Mouse (Mus musculus): ENCODE data around the gene Zfp609. TPM values are rescaled to one million over a fixed set of nuclear protein-coding genes. Genes with fewer than 3 reads are reported as not detected.
"Not testable (repeated sequence)": the region's sequence is repeated elsewhere in the genome, so short reads cannot be mapped to it uniquely, and the experiment has no call there.

The Zfp609 gene
- polyA plus RNA-seq, 1 experiment from 2014 or later: 7.7 TPM

DNA sequence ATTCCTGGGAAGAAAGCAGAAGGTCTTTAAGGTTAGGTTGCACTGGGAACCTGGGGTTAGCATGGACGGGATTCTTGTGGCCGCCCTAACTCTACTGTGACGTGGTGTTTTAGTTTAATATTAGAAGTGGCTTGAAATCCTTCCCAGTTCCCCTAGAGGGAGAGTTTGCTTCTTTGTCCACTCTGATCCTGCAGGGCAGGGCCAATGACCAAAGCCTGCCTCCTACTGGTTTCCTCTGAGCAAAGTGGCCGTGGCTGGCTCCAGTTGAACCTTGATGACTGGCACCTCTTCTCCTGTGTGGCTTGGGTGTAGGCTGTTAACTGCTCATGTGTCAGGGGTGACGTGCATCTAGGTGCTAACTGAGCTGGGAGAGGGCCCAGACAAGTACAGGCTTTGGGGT lies 166.3 kb downstream of the Zfp609 start:
- H3K9ac ChIP-seq: no peak overlapping the region

DNA sequence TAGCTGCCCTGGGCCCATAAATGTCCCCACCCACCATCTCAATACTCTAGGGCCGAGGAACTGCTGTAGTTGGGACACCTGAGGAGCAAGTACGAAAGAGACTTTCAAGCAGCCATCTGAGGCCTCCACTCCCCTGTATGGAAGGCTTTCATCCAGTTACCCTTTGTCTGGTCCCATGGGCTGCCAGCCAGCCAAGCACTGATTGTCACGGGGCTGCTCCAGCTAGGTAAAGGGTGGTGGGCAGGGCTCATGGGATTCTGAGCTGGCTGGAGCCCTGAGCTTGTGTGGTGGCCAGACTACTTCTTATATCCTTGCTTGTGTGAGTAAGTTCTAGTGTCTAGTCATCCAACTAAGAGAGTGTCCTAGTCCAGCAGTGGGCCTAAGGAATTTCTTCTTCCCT lies 170.1 kb downstream of the Zfp609 start:
- H3K9me3 ChIP-seq: no peaks in the 10 kb centered on the region
- no peaks in the 10 kb centered on the region for H3K4me1 ChIP-seq (replicated peaks)
- WGBS: 74% methylated on average over 3 of the region's 3 CpGs
- no peak overlapping the region for H3K4me3 ChIP-seq
- no peak overlapping the region for H3K27ac ChIP-seq (replicated peaks)
- no peaks in the 10 kb centered on the region for H3K27me3 ChIP-seq
- no peak for ATAC-seq (ENCODE audit: low FRiP score, low read depth)
- no peak overlapping the region for H3K9ac ChIP-seq
- H3K36me3 ChIP-seq: no peaks in the 10 kb centered on the region
- H3K4me2 ChIP-seq: no peak overlapping the region

More for the DNA sequence above, 166.3 kb downstream of the Zfp609 start:
- whole genome bisulfite sequencing: 68% methylated on average over 5 of the region's 5 CpGs
- Histone ChIP-seq H3K27me3 (no peaks in the 10 kb centered on the region), H3K36me3 (no peaks in the 10 kb centered on the region), H3K27ac (replicated peaks) (no peak overlapping the region), H3K4me2 (no peak overlapping the region), H3K9me3 (no peaks in the 10 kb centered on the region), H3K4me3 (no peak overlapping the region), H3K4me1 (replicated peaks) (no peaks in the 10 kb centered on the region)
- no peak for ATAC-seq (ENCODE audit: low FRiP score, low read depth)

DNA sequence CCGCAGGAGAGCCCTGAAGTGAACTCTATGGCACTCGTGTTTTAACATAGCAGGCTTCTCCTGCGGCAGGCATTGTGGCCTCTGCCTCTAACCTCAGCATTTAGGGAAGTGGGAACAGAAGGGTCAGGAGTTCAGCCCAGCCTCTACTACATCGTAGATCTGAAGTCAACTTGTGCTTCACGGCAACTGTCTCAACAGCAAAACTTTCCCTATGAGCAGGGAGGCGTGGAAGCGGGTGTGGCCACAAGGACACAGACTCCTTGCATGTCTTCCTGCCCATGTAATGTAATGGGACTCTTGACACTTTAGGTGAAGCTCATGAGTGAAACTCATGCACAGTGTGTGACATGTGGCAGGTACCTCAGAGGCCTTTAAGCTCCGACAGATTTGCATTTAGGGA lies 171.8 kb downstream of the Zfp609 start:
- no peaks in the 10 kb centered on the region for H3K4me1 ChIP-seq (replicated peaks)
- no peaks in the 10 kb centered on the region for H3K27me3 ChIP-seq
- no peak overlapping the region for H3K27ac ChIP-seq (replicated peaks)
- H3K9me3 ChIP-seq: no peaks in the 10 kb centered on the region
- WGBS: 86% methylated on average over 8 of the region's 8 CpGs
- H3K9ac ChIP-seq: no peak overlapping the region
- no peaks in the 10 kb centered on the region for H3K36me3 ChIP-seq
- no peak for ATAC-seq (ENCODE audit: low FRiP score, low read depth)
- H3K4me2 ChIP-seq: no peak overlapping the region
- no peak overlapping the region for H3K4me3 ChIP-seq

DNA sequence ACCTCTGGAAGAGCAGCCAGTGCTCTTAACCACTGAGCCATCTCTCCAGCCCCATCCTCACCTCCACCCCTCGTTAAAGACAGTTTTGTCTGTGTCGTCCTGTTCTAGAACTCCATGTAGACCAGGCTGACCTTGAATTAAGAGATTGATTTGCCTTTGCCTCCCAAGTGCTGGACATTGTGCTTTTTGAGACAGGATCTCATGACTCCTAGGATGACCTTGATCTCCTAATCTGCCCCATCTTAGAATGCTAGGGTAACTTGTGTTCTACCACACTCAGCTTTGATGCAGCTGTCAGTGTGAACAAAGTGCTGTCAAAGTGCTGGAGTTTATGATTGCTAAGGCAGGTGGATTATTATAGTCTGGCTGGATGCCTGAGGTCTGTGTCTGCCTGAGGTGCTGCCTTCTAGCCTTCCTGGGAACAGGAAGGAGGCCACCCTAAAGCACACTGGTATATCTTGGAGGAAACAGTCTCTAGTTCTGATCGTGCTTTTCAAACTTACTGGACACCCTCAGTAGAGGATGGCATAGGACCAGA lies 172.6 kb downstream of the Zfp609 start:
- no peaks in the 10 kb centered on the region for H3K36me3 ChIP-seq
- H3K9ac ChIP-seq: no peak overlapping the region
- no peak overlapping the region for H3K4me2 ChIP-seq
- H3K27me3 ChIP-seq: no peaks in the 10 kb centered on the region
- no peak overlapping the region for H3K27ac ChIP-seq (replicated peaks)
- H3K4me1 ChIP-seq (replicated peaks): no peaks in the 10 kb centered on the region
- ATAC-seq (ENCODE audit: low FRiP score, low read depth): no peak
- WGBS: 95% methylated on average over 3 of the region's 3 CpGs
- no peaks in the 10 kb centered on the region for H3K9me3 ChIP-seq
- H3K4me3 ChIP-seq: no peak overlapping the region

DNA sequence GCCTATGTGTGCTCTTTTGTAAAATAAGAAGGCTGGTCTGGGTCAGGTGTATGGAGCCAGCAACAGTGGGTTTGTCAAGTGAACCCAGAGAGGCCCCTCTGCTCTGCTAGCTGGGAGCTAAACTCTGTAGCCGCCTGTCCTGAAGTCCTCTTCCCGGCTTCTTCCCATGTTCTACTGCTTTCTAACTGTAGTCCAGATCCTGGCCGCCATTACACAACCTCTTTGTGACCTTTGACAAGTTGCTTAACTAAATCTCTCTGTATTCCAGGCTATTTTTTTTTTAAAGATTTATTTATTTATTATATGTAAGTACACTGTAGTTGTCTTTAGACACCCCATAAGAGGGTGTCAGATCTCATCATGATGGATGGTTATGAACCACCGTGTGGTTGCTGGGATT lies 173.6 kb downstream of the Zfp609 start:
- WGBS: 95% methylated on average over 4 of the region's 4 CpGs
- no peak overlapping the region for H3K4me2 ChIP-seq
- no peak overlapping the region for H3K27ac ChIP-seq (replicated peaks)
- no peaks in the 10 kb centered on the region for H3K36me3 ChIP-seq
- no peak overlapping the region for H3K9ac ChIP-seq
- H3K4me1 ChIP-seq (replicated peaks): no peaks in the 10 kb centered on the region
- no peaks in the 10 kb centered on the region for H3K9me3 ChIP-seq
- no peak overlapping the region for H3K4me3 ChIP-seq
- ATAC-seq (ENCODE audit: low FRiP score, low read depth): no peak
- H3K27me3 ChIP-seq: no peaks in the 10 kb centered on the region

DNA sequence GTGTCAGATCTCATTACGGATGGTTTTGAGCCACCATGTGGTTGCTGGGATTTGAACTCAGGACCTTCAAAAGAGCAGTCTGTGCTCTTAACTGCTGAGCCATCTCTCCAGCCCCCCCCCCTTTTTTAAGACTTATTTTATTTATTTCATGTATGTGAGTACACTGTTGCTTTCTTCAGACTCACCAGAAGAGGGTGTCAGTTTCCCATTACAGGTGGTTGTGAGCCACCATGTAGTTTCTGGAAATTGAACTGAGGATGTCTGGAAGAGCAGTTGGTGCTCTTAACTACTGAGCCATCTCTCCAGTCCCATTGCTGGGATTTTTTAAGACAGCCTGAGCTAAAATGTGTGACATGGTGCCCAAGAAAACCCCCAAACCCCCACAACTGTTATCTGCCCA lies 175.4 kb downstream of the Zfp609 start:
- not testable (repeated sequence) for H3K4me3 ChIP-seq; H3K27me3 ChIP-seq; H3K27ac ChIP-seq (replicated peaks); H3K9ac ChIP-seq; H3K36me3 ChIP-seq; H3K4me1 ChIP-seq (replicated peaks); H3K4me2 ChIP-seq; ATAC-seq (ENCODE audit: low FRiP score, low read depth); H3K9me3 ChIP-seq
- 91% methylated on average over 1 of the region's 1 CpGs for WGBS

DNA sequence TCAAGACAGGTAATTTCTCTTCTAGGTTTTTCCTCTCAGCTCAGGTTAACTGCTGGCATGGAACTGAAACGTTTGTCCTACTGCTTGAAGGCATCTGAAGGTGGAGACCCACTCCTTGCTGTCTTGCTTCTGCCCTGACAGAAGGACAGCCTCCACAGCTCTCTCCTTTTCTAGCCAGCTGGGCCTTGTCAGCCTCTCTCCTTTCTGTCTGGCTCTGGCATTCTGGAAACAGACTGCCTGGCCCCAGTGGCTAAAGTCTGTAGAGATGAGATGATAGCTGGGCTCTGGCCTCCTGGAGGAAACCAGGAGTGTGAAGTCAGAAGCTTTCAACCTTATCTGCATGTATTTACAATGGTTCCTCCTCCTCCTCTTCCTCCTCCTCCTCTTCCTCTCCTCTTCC lies 177.4 kb downstream of the Zfp609 start:
- no peak overlapping the region for H3K4me3 ChIP-seq
- H3K9me3 ChIP-seq: no peaks in the 10 kb centered on the region
- H3K27ac ChIP-seq (replicated peaks): no peak overlapping the region
- H3K4me1 ChIP-seq (replicated peaks): no peaks in the 10 kb centered on the region
- H3K27me3 ChIP-seq: no peaks in the 10 kb centered on the region
- no peak overlapping the region for H3K4me2 ChIP-seq
- no peaks in the 10 kb centered on the region for H3K36me3 ChIP-seq
- 80% methylated on average over 1 of the region's 1 CpGs for whole genome bisulfite sequencing
- no peak overlapping the region for H3K9ac ChIP-seq
- ATAC-seq (ENCODE audit: low FRiP score, low read depth): no peak

DNA sequence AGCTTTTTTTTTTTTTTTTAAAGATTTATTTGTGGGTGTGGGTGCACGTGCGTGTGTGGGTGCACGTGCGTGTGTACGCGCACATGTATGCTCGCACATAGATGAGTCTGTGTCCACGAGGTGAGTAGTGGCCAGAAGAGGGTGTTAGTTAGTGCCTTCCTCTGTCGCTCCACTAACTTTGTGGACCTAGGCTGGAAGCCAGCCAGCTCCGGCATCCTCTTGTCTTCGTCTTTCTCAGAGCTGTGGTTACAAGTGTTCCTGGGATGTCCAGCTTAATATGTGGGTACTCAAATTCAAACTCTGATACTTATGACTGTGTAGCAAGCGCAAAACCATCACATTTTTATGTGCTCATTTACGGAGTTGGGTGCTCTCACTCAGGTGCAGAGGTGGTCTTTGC lies 178.6 kb downstream of the Zfp609 start:
- Histone ChIP-seq H3K4me1 (replicated peaks) (no peaks in the 10 kb centered on the region), H3K4me2 (no peak overlapping the region), H3K36me3 (no peaks in the 10 kb centered on the region), H3K27me3 (no peaks in the 10 kb centered on the region), H3K9me3 (no peaks in the 10 kb centered on the region), H3K9ac (no peak overlapping the region), H3K4me3 (no peak overlapping the region), H3K27ac (replicated peaks) (no peak overlapping the region)
- 93% methylated on average over 13 of the region's 13 CpGs for WGBS
- ATAC-seq (ENCODE audit: low FRiP score, low read depth): no peak

DNA sequence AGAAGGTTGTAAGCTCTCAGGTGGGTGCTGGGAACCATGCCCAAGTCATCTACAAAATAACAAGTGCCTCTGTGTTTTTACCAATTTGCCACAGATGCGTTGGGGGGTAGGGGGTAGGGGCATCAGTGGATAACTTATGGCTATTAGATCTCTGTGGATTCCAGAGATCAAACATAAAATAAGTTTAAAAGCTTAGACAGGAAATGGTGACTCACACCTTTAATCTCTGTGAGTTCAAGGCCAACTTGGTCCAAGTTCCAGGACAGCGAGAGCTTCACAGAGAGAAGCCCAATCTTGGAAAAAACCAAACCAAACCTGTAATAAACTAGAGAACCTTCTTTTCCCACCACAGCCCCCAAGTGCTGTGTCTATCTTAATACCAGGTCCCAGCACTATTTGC lies 180.6 kb downstream of the Zfp609 start:
- Histone ChIP-seq H3K27me3 (no peaks in the 10 kb centered on the region), H3K4me1 (replicated peaks) (no peaks in the 10 kb centered on the region), H3K4me3 (no peak overlapping the region), H3K27ac (replicated peaks) (no peak overlapping the region), H3K4me2 (no peak overlapping the region), H3K36me3 (no peaks in the 10 kb centered on the region), H3K9me3 (no peaks in the 10 kb centered on the region), H3K9ac (no peak overlapping the region)
- ATAC-seq (ENCODE audit: low FRiP score, low read depth): no peak
- 97% methylated on average over 2 of the region's 2 CpGs for WGBS

DNA sequence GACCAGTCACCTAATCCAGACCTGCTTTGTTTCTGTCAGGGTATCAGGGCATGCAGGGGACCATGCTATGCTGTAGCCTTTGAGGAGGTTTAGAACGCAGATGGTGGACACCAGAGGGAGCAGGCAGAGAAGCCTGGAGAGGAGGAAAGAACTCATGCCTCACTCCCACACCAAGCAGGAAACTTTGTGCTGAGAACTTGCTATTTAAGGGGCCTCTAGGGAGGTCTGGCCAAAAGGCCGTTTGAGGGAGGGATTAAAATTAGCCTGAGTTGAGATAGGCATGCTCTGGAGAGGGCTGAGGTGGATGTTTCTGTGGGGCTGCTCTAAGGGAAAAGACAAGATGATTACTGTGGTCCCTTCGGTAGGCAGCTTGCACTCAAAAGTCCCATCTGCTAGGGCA lies 181.4 kb downstream of the Zfp609 start:
- no peak overlapping the region for H3K4me3 ChIP-seq
- no peaks in the 10 kb centered on the region for H3K4me1 ChIP-seq (replicated peaks)
- H3K4me2 ChIP-seq: no peak overlapping the region

DNA sequence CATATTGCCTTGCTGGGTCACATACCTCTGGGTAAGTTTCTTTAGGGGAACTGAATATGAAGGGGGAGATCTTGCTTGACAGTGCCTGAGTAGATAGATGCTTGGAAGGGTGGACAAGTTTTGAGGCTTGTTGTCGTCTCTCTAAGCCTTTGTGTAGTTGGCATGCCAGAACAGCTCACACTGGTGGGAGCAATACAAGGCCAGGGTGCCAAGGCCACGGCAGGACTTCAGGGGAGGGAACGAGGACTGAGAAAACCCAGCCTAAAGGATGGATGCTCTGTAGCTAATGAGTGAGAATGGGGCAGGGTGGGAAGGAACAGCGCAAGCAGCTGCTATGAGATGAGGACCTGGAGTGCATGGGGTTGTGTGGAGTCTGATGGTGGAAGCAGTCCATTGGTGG lies 182.4 kb downstream of the Zfp609 start:
- no peak for ATAC-seq (ENCODE audit: low FRiP score, low read depth)
- Histone ChIP-seq H3K36me3 (no peaks in the 10 kb centered on the region), H3K9me3 (no peaks in the 10 kb centered on the region), H3K27ac (replicated peaks) (no peak overlapping the region), H3K9ac (no peak overlapping the region), H3K4me3 (no peak overlapping the region), H3K4me1 (replicated peaks) (no peaks in the 10 kb centered on the region), H3K4me2 (no peak overlapping the region), H3K27me3 (no peaks in the 10 kb centered on the region)
- 90% methylated on average over 4 of the region's 4 CpGs for WGBS

More for the DNA sequence above, 181.4 kb downstream of the Zfp609 start:
- Histone ChIP-seq H3K9me3 (no peaks in the 10 kb centered on the region), H3K27me3 (no peaks in the 10 kb centered on the region), H3K27ac (replicated peaks) (no peak overlapping the region), H3K9ac (no peak overlapping the region), H3K36me3 (no peaks in the 10 kb centered on the region)
- no peak for ATAC-seq (ENCODE audit: low FRiP score, low read depth)
- WGBS: 72% methylated on average over 3 of the region's 3 CpGs

DNA sequence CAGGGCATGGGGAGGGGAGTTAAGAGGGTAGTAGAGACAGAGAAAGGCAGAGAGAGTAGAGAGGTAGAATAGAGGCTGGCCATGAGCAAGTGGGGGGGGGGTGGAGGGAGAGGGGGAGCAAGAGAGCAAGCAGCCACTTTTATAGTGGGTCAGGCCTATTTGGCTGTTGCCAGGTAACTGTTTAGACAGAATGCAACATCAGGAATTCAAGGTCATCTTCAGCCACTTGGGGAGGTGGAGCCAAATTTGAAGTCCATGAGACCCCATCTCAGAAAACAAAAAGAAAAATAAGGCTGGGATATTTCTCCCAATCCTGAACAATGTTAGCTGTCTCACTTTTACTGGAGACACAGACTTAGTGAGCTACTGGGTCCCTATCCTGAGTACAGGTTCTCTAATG lies 184.8 kb downstream of the Zfp609 start:
- no peaks in the 10 kb centered on the region for H3K36me3 ChIP-seq
- no peak overlapping the region for H3K27ac ChIP-seq (replicated peaks)
- H3K4me1 ChIP-seq (replicated peaks): no peaks in the 10 kb centered on the region
- no peak for ATAC-seq (ENCODE audit: low FRiP score, low read depth)
- H3K9ac ChIP-seq: no peak overlapping the region
- H3K4me3 ChIP-seq: no peak overlapping the region
- H3K4me2 ChIP-seq: no peak overlapping the region
- H3K9me3 ChIP-seq: no peaks in the 10 kb centered on the region
- no peaks in the 10 kb centered on the region for H3K27me3 ChIP-seq
